Mouse (Mus musculus): ENCODE results near the gene Dock10. TPM values are rescaled to one million over a fixed set of nuclear protein-coding genes. Genes with fewer than 3 reads are reported as not detected.

Dock10 gene
- total RNA-seq, 2 experiments from 2014 or later, result 3.6 to 5.6 TPM

DNA sequence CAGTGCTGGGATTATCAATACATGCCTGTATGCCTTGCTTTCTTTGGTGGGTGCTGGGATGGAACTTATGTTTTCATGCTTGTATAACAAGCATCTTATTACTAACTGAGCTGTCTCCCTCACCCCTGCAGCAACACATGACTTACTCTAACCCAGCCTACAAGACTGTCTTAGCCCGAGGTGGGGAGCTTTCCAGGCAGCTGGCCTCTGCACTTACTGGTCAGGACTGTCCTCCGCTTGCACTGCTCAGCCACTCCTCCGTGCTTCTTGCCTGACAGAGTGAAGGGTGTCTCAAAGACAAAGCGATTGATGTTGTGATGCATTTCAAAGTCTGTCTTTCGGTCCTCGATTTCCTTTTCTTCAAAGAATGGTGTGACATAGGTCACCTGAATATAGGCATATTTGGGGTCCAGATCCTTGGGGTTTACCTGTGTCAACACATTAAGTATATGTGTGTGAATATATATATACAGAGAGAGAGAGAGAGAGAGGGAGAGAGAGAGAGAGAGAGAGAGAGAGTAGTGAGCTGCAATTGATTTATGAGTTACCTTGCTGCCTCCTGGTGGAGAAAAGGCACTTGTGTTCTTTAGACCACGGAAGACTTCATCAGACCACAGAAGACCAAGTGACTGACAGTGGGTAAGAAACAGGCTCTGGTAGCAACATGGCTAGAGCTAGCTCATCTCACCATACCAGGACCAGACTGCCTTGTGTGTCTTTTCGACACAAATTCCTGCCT lies 245.9 kb downstream of the Dock10 start:
- DNase-seq (ENCODE audit: low spot score), result no peak
- intact Hi-C loops (cut with DNase I), result loop anchor here (2.0 to 10.0 kb wide), 3 partner anchors 98 to 728 kb away; no protein-coding TSS in a partner anchor

DNA sequence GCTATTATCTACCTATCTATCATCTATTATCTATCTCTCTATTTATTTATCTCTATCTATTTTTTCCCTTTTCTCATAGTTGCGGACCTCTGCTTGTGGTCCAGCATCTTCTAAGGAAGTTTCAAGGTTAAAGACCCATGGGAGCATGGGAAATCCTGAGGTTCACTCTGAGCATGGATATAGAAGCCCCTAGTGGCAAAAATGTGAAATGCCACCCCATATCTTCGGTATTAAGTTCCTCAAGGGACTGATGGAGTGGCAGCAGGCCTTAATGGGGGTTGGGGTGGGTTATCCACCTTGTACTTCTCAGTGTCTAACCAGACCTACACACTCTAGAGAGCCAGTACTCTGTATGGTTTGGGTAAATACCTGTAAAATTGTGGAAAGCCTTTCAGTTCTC lies 253.6 kb downstream of the Dock10 start:
- intact Hi-C loops (cut with DNase I), result no loop called here
- no peak for DNase-seq (ENCODE audit: low spot score)

DNA sequence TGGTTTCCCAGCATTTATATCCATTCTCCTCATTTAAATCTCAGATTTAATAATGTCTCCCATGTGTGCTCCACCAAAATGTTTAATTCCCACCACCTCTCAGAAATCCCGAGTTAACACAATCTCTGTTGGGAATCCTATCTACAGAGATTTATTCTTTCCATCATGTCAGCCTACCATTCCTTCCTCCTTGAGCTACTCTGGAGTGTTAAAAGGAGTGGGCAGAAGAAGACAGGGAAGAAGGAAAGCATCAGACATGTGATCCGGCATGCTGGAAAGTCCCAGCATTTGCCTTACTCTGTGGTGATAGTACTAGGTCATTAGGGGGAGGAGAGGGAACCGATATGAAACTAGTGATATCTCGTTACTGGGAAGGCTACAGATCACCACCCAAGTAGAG lies 254.2 kb downstream of the Dock10 start:
- DNase-seq (ENCODE audit: low spot score), result no peak
- intact Hi-C loops (cut with DNase I), result no loop called here

DNA sequence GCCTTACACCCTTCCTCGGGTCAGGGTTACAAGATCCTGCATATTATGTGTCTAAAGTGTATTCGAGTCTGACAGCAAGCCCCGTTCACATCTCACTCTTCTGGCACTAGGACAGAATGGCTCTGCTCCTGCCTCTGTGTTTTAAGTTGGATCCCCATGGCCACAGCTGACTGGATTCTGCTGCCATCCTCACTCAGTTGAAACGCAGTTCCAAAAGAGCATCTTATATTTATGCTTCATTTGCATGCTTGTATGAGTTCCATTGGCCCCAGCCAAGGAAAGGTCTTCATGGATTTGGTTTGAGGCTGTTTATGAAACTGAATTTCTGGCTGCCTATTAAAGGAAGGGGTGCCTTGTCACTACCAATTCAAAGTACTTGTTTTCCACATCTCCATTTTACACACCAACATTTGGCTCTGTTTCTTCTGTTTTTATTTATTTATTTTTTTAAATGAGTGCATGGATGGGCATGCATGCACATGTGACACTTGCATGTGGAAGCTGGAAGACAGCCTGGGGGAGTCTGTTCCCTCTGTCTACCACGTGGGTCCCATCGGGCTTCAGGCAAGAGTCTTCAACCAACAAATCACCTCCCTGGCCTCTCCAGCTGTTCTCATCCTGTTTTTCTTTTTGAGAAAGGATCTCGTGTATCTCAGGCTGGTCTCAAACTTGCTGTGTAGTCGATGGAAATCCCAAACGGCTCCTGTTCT lies 255.7 kb downstream of the Dock10 start:
- intact Hi-C loops (cut with DNase I), result no loop called here
- DNase-seq (ENCODE audit: low spot score), result no peak

DNA sequence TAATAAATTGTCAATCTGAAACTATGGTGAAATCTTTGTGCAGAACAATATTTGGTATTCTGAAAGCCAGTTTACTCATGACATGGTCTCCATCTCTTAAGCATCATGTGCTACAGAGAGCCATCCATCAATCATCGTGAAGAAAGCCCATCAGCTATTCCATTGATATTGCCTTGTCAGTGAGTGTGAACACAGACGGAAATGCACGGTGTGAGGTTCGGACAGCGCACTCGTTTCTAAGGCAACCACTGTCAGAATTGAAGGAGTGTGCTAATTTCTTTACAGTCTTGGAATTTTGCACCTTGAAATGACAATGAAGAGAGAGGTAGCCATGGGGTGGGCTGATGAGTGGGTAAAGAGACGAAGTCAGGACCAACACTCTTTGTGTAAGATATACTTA lies 259.1 kb downstream of the Dock10 start:
- intact Hi-C loops (cut with DNase I), result no loop called here
- DNase-seq (ENCODE audit: low spot score), result no peak

DNA sequence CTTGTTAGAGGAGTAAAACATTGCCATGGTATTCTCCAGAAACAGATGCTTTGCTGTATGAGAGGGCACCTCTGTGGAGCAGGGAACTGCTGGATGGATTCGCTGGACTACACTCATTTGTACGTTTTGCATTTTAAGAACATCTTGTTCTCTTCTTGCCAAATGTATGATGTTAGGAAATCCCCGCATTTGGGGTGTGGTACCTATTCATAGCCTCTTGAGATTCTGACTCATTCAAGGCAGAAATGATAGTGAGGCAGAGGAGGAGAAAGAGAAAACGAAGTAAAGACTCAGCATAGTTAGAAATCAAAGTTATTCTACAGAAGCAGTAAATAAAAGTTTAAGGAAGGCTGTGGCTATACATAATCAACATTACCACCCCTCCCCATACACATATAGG lies 262.0 kb downstream of the Dock10 start:
- DNase-seq (ENCODE audit: low spot score), result no peak
- intact Hi-C loops (cut with DNase I), result no loop called here

DNA sequence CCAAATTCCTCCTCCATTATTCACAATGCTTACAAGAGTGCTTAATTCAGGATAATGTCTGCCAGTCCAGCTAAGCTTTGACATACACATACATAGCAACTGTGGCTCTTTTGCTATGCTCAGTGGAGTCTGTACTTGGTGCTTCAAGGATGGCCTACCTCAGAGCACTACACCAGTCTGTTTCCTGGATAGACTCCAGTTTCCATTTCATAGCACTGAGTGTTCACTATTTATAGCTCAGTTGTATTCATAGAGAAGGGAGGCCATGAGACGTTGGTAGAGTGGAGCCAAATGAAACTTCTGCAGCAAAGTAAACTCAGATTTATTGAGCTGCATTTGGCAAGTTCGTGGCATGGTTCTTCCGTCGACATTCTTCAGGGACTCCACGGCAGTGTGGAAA lies 274.9 kb downstream of the Dock10 start:
- DNase-seq (ENCODE audit: low spot score), result no peak
- intact Hi-C loops (cut with DNase I), result no loop called here

DNA sequence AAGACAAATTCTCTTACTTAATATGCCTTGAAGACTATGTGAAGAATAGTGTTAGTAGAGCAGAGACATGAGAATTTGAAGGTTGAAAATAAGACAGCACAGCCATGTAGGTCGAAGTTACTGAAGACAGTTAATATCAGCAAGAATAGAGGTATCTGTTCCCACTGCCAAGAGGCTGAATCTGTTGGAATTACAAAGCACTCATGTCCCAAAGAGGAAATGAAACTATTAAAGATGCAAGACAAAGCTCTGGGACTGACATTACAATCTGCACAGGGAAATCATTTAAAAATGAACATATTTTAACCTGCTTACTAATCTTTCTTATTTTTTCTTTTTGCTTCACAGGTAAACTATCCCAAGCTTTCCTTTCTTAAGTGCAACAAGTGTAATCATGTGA lies 283.4 kb downstream of the Dock10 start:
- DNase-seq (ENCODE audit: low spot score), result no peak
- intact Hi-C loops (cut with DNase I), result no loop called here

DNA sequence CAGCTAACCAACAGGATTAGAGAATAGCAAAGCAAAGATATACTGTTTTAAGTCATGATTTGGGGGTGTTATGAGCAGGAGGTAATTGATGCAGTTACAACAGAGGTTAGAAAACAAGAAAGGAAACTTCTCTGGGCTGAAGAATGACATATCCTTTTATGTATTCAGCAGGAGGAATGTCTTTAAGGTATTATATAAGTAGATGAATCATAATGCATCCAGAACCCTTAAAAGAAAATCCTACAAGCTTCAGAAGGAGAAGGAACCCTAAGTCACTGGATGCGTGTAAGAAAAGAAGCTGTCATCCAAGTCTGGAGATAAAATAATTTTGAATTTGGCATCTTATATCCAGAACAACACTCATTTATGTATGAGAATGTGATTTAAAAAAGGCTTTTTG lies 285.9 kb downstream of the Dock10 start:
- intact Hi-C loops (cut with DNase I), result no loop called here
- DNase-seq (ENCODE audit: low spot score), result no peak

DNA sequence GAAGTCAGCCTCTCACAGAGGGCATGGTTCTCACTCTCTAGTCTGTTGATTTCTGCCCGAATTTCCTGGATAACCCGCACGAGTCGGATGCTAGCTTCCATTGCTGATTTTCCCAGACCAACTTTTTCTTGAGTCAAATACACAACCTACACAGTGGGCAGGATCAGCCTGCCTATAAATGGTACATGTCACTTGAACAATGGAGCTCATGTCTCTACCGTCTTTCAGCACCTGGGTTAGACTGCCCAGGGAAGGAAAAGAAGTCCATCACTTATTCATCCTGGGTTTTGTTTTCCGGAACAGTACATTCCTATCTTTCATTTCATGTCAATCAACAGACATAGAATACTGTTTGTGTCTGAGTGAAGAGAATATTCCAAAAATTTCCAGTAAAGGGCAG lies 297.0 kb downstream of the Dock10 start, which contains the start of gene Gm45261:
Gene Gm45261, minus strand, starts transcription at position 101 of the 400 bp plus-strand sequence.
- intact Hi-C loops (cut with DNase I), result no loop called here
- DNase-seq (ENCODE audit: low spot score), result no peak

DNA sequence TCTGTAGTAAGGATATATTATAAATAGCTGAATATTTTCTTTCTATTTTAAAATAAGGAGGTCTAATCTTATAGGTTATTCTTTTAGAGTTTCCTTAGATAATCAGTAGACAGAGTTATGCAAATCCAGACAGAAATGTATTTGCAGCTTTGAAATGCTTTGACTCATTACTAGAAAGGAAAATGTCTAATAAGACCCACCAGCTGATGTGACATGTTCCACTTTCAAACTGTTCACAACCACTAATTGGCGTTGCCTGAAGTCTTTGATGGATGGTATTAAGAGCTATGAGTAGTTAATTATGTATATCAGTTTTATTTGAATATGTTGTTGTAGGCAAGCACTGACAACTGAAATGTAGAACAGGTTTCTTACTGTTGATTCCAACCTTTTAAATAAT lies 298.4 kb downstream of the Dock10 start:
- no peak for DNase-seq (ENCODE audit: low spot score)
- intact Hi-C loops (cut with DNase I), result no loop called here

DNA sequence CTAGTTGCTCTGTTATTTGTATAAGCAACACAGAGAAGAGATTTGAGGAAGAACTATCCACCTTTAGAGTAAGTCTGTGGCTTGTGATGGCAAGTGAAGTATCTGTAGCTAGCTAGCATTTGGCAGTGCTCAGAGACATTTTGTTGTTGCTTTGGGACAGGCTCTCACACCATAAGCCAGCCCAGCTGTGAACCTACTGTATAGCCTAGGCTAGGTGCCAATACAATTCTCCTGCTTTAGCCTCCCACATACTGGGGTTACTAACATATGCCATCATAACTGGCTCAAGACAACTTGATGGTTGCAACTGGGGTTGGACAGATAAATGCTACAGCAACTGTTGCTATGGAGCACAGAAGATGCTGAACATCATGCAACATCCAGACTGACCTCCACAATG lies 298.9 kb downstream of the Dock10 start:
- intact Hi-C loops (cut with DNase I), result no loop called here

DNA sequence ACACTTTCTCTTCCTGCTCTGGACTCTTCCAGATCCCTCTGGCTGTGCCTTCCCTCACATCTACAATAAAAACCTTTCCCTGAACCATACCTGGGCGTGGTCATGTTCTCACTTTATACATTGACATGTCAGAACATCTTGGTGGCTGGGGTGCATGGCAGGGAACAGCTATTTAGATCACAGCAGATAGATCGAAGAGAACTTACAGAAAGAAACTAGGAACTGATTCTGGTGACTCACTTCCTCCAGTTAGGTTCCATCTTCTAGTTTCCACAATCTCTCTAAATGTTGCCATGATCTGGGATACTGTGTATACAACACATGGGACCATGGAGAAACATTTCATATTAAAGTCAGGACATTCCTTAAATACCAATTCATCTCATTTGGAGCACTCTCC lies 304.4 kb downstream of the Dock10 start:
- no peak for DNase-seq (ENCODE audit: low spot score)
- intact Hi-C loops (cut with DNase I), result no loop called here

More for the DNA sequence above, 298.9 kb downstream of the Dock10 start:
- no peak for DNase-seq (ENCODE audit: low spot score)

DNA sequence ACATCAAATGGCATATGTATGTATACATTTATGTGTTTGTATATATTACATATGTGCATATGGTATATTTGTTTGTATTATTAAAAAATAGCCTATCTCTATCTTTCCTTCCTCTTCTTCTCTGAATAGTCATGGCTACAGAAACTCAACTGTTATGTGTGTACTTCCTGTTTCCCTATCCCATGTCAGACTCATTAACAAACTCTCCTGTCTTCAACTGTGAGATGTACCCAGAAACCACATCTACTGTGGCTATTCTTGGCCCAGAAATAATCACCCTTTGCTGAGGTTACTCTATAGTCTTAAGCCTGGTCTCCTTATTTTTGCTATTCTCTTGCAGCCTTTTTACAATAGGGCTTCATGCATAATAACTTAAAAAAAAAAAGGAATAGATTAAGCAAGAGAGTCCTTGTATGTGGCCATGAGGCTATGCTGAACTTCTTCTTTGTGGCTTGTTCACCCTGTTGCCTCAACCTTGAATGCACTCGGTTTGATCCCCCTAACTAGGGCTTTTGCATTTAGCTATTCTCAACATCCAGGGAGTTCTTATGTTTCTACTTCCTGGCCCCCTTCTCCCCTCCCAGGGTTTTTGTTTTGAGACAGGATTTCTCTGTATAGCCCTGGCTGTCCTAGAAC lies 306.3 kb downstream of the Dock10 start:
- DNase-seq (ENCODE audit: low spot score), result no peak
- intact Hi-C loops (cut with DNase I), result no loop called here

Measured in heart, postnatal 25 days (tissue).